Mouse (Mus musculus) kidney, embryonic 14.5 days (tissue): ENCODE results near the gene Lnx1. TPM values are rescaled to one million over a fixed set of nuclear protein-coding genes. Genes with fewer than 3 reads are reported as not detected.

Experiments
- ATAC-seq: fragments of 200-750 bp; cut with Nextera tagmentation; 2 replicates; pipeline ENCODE4 v1.8.0; 2017; ENCODE audit warnings: moderate number of reproducible peaks, mild to moderate bottlenecking, moderate TSS enrichment, moderate library complexity; ENCODE audit not compliant: low FRiP score, low TSS enrichment
- H3K27ac ChIP-seq: fragments of 300-500 bp; sonication (generic); 2 replicates; pipeline ENCODE4 v1.5.1; 2014; ENCODE audit warnings: low read depth, mild to moderate bottlenecking, low read length, moderate library complexity, mixed read lengths
- H3K27me3 ChIP-seq: fragments of 300-500 bp; sonication (generic); 2 replicates; pipeline ENCODE4 v1.6.1; 2014; ENCODE audit warnings: mild to moderate bottlenecking, low read length; ENCODE audit not compliant: control insufficient read depth, insufficient read depth
- H3K36me3 ChIP-seq: fragments of 300-500 bp; sonication (generic); 2 replicates; pipeline ENCODE4 v1.6.1; 2014; ENCODE audit warnings: low read length, mixed read lengths; ENCODE audit not compliant: control insufficient read depth, insufficient read depth
- H3K4me1 ChIP-seq: fragments of 300-500 bp; sonication (generic); 2 replicates; pipeline ENCODE4 v1.6.1; 2014; ENCODE audit warnings: low read length, mixed read lengths; ENCODE audit not compliant: control insufficient read depth, insufficient read depth
- H3K4me2 ChIP-seq: fragments of 300-500 bp; sonication (generic); replicated peaks from 2 replicates; pipeline ENCODE4 v1.6.1; 2014; ENCODE audit warnings: low read depth, mild to moderate bottlenecking, low read length
- H3K4me3 ChIP-seq: fragments of 300-500 bp; sonication (generic); 2 replicates; pipeline ENCODE4 v1.5.1; 2014; ENCODE audit warnings: mild to moderate bottlenecking, low read length
- H3K9ac ChIP-seq: fragments of 300-500 bp; sonication (generic); 2 replicates; pipeline ENCODE4 v1.6.1; 2014; ENCODE audit warnings: low read depth, mild to moderate bottlenecking, low read length, moderate library complexity
- H3K9me3 ChIP-seq: fragments of 300-500 bp; sonication (generic); 2 replicates; pipeline ENCODE4 v1.6.1; 2016; ENCODE audit warnings: low read length; ENCODE audit not compliant: control insufficient read depth
- WGBS: fragments of 180-500 bp; shearing (Covaris S2); extraction: QIAGEN DNeasy Blood & Tissue Kit; methylation state at CpG from one replicate; pipeline ENCODE4 v1.1.7; 2014; 5-methylcytosine and 5-hydroxymethylcytosine counted together
- polyA plus RNA-seq: library from polyadenylated mRNA; unstranded; fragments of >200 nt; fragmentation: Nextera tagmentation; extraction: Ambion mirVana; gene quantifications from 2 replicates; pipeline ENCODE4 v1.2.1, GENCODE M21; 2014

Gene Lnx1
- polyA plus RNA-seq, 1 experiment from 2014 or later = 2.3 TPM

DNA sequence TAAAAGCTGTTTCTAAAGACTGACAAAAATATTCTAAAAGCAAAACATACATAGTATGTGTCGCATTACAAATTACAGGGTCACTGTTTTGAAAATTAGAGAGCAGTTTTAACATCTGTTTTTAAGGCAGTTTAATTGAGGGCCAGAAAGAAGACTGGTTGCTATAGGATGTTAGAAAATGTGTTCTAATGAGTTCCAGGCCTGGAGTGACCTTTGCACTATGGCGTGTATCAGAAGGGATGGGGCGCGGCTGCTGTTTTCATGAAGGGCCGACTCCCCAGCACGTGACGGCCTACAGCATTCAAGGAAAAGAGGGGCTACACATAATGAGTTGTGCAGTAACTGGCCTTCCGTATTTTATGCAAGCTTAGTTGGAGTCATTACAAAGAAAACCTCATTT lies 109.6 kb downstream of the Lnx1 start:
- peaks cover 77% of the 10 kb centered on the region for H3K36me3 ChIP-seq
- H3K4me2 ChIP-seq = no peak overlapping the region
- H3K27ac ChIP-seq = no peak overlapping the region
- no peaks in the 10 kb centered on the region for H3K9me3 ChIP-seq
- no peak for ATAC-seq
- H3K27me3 ChIP-seq = no peaks in the 10 kb centered on the region
- H3K4me3 ChIP-seq = no peak overlapping the region
- H3K4me1 ChIP-seq = no peaks in the 10 kb centered on the region
- no peak overlapping the region for H3K9ac ChIP-seq
- WGBS = 84% methylated on average over 8 of the region's 8 CpGs

GRCm38 (mm10) chr5:74591413-74591812 lies 111.3 kb downstream of the Lnx1 start:
- Histone ChIP-seq H3K36me3 (peaks cover 69% of the 10 kb centered on the region), H3K4me1 (no peaks in the 10 kb centered on the region), H3K27ac (no peak overlapping the region), H3K9ac (no peak overlapping the region), H3K9me3 (no peaks in the 10 kb centered on the region), H3K4me2 (no peak overlapping the region), H3K4me3 (no peak overlapping the region), H3K27me3 (no peaks in the 10 kb centered on the region)
- 94% methylated on average over 5 of the region's 5 CpGs for WGBS
- ATAC-seq = no peak

- ATAC-seq = no peak; the same call in 1 of the 2 replicates
- H3K9ac ChIP-seq = no peak overlapping the region
These were observed 113.6 kb downstream of the Lnx1 start for GRCm38 (mm10) chr5:74589133-74589532.

DNA sequence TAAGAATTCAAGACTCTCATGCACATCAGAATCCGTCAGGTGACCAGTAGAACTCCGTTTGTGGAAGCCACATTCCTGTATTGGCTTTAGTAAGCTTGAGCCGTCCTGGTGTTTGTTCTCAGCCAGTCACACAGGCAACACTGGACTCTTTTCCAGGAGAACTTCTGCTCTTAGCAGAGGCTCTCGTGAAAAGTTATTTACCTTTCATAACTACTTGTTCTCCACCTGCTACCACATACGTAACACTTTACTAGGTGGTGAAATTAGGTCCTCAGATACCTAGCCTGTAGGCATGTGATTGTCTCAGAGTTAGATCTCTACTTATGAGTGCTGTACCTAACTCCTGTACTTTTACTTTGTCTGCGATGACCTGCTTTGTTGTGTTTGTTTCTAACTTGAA lies 130.9 kb downstream of the Lnx1 start:
- Histone ChIP-seq H3K27me3 (no peaks in the 10 kb centered on the region), H3K27ac (no peak overlapping the region), H3K36me3 (peaks cover 48% of the 10 kb centered on the region), H3K9me3 (no peaks in the 10 kb centered on the region), H3K4me2 (no peak overlapping the region), H3K9ac (no peak overlapping the region), H3K4me3 (no peak overlapping the region), H3K4me1 (no peaks in the 10 kb centered on the region)
- WGBS = 93% methylated on average over 6 of the region's 6 CpGs
- no peak for ATAC-seq

More at GRCm38 (mm10) chr5:74589133-74589532, 113.6 kb downstream of the Lnx1 start:
- Histone ChIP-seq H3K9me3 (no peaks in the 10 kb centered on the region), H3K27me3 (no peaks in the 10 kb centered on the region), H3K36me3 (peaks cover 60% of the 10 kb centered on the region), H3K27ac (no peak overlapping the region), H3K4me3 (no peak overlapping the region), H3K4me2 (no peak overlapping the region), H3K4me1 (no peaks in the 10 kb centered on the region)
- 63% methylated on average over 7 of the region's 7 CpGs for WGBS

- Histone ChIP-seq H3K4me3 (no peak overlapping the region), H3K9me3 (no peaks in the 10 kb centered on the region), H3K4me1 (no peaks in the 10 kb centered on the region), H3K27ac (no peak overlapping the region), H3K36me3 (peaks cover 72% of the 10 kb centered on the region), H3K27me3 (no peaks in the 10 kb centered on the region), H3K4me2 (no peak overlapping the region), H3K9ac (no peak overlapping the region)
- ATAC-seq = no peak
- 90% methylated on average over 1 of the region's 1 CpGs for WGBS
These were observed 141.6 kb downstream of the Lnx1 start for GRCm38 (mm10) chr5:74561151-74561550.

- WGBS = 92% methylated on average over 8 of the region's 8 CpGs
- peaks cover 59% of the 10 kb centered on the region for H3K36me3 ChIP-seq
- ATAC-seq = no peak
- H3K27ac ChIP-seq = no peak overlapping the region
- H3K4me1 ChIP-seq = no peaks in the 10 kb centered on the region
- H3K9me3 ChIP-seq = no peaks in the 10 kb centered on the region
- no peak overlapping the region for H3K4me2 ChIP-seq
- H3K4me3 ChIP-seq = no peak overlapping the region
- H3K27me3 ChIP-seq = no peaks in the 10 kb centered on the region
- no peak overlapping the region for H3K9ac ChIP-seq
These were observed 153.1 kb downstream of the Lnx1 start for GRCm38 (mm10) chr5:74549566-74549965.

- peaks cover 67% of the 10 kb centered on the region for H3K36me3 ChIP-seq
- no peak overlapping the region for H3K4me3 ChIP-seq
- ATAC-seq = no peak
- WGBS = 86% methylated on average over 4 of the region's 4 CpGs
- H3K4me1 ChIP-seq = no peaks in the 10 kb centered on the region
- no peak overlapping the region for H3K9ac ChIP-seq
- no peaks in the 10 kb centered on the region for H3K27me3 ChIP-seq
- H3K4me2 ChIP-seq = no peak overlapping the region
- no peak overlapping the region for H3K27ac ChIP-seq
- no peaks in the 10 kb centered on the region for H3K9me3 ChIP-seq
These were observed 157.1 kb downstream of the Lnx1 start for GRCm38 (mm10) chr5:74545606-74546005.

Other genes with a start within 250 kb of the Lnx1 start
- 11.4 and 18.3 TPM in 2 replicates for gene Scfd2, start 171.2 kb downstream of the Lnx1 start, polyA plus RNA-seq
- gene Fip1l1, start 167.5 kb downstream of the Lnx1 start, polyA plus RNA-seq = 69.9 and 110 TPM in 2 replicates